Mouse (Mus musculus) limb, embryonic 13.5 days (tissue): ENCODE data around the gene Ube3a. TPM values are rescaled to one million over a fixed set of nuclear protein-coding genes. Genes with fewer than 3 reads are reported as not detected.

Source experiments
- ATAC-seq: fragments of 200-750 bp; cut with Nextera tagmentation; 2 replicates; pipeline ENCODE4 v1.8.0; 2017; ENCODE audit warnings: low read depth, moderate number of reproducible peaks, moderate TSS enrichment; ENCODE audit not compliant: low FRiP score
- H3K27ac ChIP-seq: fragments of 300-500 bp; sonication (generic); 2 replicates; pipeline ENCODE4 v1.5.1; 2015; ENCODE audit warnings: inconsistent platforms, mild to moderate bottlenecking, moderate library complexity
- H3K27me3 ChIP-seq: fragments of 300-500 bp; sonication (generic); 2 replicates; pipeline ENCODE4 v1.6.1; 2015; ENCODE audit warnings: mild to moderate bottlenecking, inconsistent platforms
- H3K36me3 ChIP-seq: fragments of 300-500 bp; sonication (generic); 2 replicates; pipeline ENCODE4 v1.6.1; 2015; ENCODE audit warnings: inconsistent platforms, mild to moderate bottlenecking, moderate library complexity
- H3K4me1 ChIP-seq: fragments of 300-500 bp; sonication (generic); 2 replicates; pipeline ENCODE4 v1.6.1; 2015; ENCODE audit warnings: inconsistent platforms
- H3K4me2 ChIP-seq: fragments of 300-500 bp; sonication (generic); replicated peaks from 2 replicates; pipeline ENCODE4 v1.6.1; 2015; ENCODE audit warnings: inconsistent platforms, mild to moderate bottlenecking, moderate library complexity
- H3K4me3 ChIP-seq: fragments of 300-500 bp; sonication (generic); 2 replicates; pipeline ENCODE4 v1.5.1; 2015; ENCODE audit warnings: moderate library complexity, mild to moderate bottlenecking, inconsistent platforms
- H3K9ac ChIP-seq: fragments of 300-500 bp; sonication (generic); 2 replicates; pipeline ENCODE4 v1.6.1; 2015; ENCODE audit warnings: mild to moderate bottlenecking, inconsistent platforms
- H3K9me3 ChIP-seq: fragments of 300-500 bp; sonication (generic); 2 replicates; pipeline ENCODE4 v1.6.1; 2016; ENCODE audit warnings: inconsistent platforms
- WGBS: fragments of 180-500 bp; shearing (Covaris S2); methylation state at CpG from one replicate; pipeline ENCODE4 v1.1.7; 2015; 5-methylcytosine and 5-hydroxymethylcytosine counted together
- polyA plus RNA-seq: library from polyadenylated mRNA; unstranded; fragments of >200 nt; fragmentation: Nextera tagmentation; extraction: Ambion mirVana; gene quantifications from 2 replicates; pipeline ENCODE4 v1.2.1, GENCODE M21; 2015

Ube3a gene
- polyA plus RNA-seq, 1 experiment from 2014 or later, result 141 TPM

DNA sequence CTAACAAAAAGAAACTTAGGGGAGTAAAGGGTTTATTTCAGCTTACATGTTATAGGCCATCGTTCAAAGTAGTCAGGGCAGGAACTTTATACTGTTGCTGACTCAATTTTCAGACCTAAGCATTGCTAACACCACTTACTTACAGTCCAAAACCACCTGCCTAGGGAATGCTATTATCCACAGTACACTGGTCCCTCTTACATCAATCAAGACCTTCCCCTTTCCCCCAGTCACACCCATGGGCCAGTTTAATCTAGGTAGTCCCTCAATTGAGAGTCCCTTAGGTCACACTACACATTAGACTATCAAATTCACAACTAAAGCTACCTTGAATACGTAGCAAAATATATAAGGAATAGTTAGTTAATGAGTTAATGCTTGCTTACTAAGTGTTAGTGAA, 24.8 kb downstream of the Ube3a start:
- H3K4me2 ChIP-seq, result no peak overlapping the region
- no peak overlapping the region for H3K4me3 ChIP-seq
- 97% methylated on average over 2 of the region's 2 CpGs for WGBS
- H3K4me1 ChIP-seq, result no peaks in the 10 kb centered on the region
- H3K27me3 ChIP-seq, result no peaks in the 10 kb centered on the region
- H3K9me3 ChIP-seq, result peaks cover 6% of the 10 kb centered on the region; the same call in 1 of the 2 replicates
- H3K36me3 ChIP-seq, result peaks cover 35% of the 10 kb centered on the region
- H3K9ac ChIP-seq, result no peak overlapping the region
- no peak for ATAC-seq
- no peak overlapping the region for H3K27ac ChIP-seq

DNA sequence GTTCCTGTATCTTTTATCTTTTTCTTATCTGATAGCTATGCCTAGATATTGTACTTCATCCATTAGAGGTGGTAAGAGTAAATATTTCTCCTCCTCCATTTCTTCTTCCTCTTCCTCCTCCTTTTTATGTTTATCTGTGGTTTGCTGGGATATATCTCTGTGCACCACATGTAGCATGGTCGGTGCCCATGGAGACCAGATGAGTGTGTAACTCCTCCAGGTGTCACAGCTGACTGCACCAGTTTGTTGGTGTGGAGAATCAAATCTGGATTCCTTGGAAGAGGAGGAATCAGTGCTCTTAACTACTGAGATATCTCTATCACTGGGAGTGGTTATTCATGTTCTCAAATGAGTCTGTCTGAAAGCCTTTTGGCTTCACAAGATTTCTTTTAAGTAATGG, 37.0 kb downstream of the Ube3a start:
- ATAC-seq, result no peak
- H3K27me3 ChIP-seq, result no peaks in the 10 kb centered on the region
- no peaks in the 10 kb centered on the region for H3K36me3 ChIP-seq
- H3K4me3 ChIP-seq, result no peak overlapping the region
- H3K9ac ChIP-seq, result no peak overlapping the region
- WGBS, result 89% methylated on average over 1 of the region's 1 CpGs
- H3K4me1 ChIP-seq, result no peaks in the 10 kb centered on the region
- no peaks in the 10 kb centered on the region for H3K9me3 ChIP-seq
- no peak overlapping the region for H3K27ac ChIP-seq
- H3K4me2 ChIP-seq, result no peak overlapping the region

DNA sequence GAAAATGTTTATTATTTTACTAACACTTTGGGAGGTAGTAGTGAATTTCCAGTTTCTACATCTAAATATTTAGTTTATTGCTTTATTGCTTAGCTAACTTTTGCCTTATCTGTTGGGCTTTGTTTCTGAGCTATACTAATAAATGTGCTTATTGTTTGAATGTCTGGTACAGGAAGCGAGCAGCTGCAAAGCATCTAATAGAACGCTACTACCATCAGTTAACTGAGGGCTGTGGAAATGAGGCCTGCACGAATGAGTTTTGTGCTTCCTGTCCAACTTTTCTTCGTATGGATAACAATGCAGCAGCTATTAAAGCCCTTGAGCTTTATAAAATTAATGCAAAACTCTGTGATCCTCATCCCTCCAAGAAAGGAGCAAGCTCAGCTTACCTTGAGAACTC, 43.2 kb downstream of the Ube3a start:
- Histone ChIP-seq H3K9ac (no peak overlapping the region), H3K9me3 (no peaks in the 10 kb centered on the region), H3K27ac (no peak overlapping the region), H3K4me3 (no peak overlapping the region), H3K36me3 (peaks cover 15% of the 10 kb centered on the region), H3K4me2 (no peak overlapping the region), H3K27me3 (no peaks in the 10 kb centered on the region), H3K4me1 (no peaks in the 10 kb centered on the region)
- WGBS, result 78% methylated on average over 4 of the region's 4 CpGs
- no peak for ATAC-seq

DNA sequence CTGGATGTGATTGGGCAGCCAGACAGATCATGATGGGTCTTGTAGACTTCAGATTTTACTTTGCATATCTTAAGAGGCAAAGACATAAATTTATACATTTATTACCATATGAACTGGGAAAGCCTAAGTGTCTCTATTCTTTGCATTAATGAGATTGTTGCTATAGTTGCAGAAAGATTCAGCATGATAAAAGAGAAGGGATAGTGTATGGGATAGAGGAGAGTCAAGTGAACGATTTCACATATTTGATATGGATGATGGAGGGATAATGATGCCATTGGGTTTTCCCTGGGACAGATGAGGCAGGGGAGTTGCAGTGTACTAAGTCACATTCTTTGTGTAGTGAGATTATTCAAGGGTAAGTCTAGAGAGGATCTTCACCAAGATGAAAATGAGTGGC, 84.0 kb downstream of the Ube3a start:
- peaks cover 19% of the 10 kb centered on the region for H3K36me3 ChIP-seq
- H3K4me3 ChIP-seq, result no peak overlapping the region
- no peak overlapping the region for H3K9ac ChIP-seq
- ATAC-seq, result no peak
- no peaks in the 10 kb centered on the region for H3K27me3 ChIP-seq
- 92% methylated on average over 1 of the region's 1 CpGs for WGBS
- H3K4me2 ChIP-seq, result no peak overlapping the region
- H3K9me3 ChIP-seq, result no peaks in the 10 kb centered on the region
- H3K27ac ChIP-seq, result no peak overlapping the region
- H3K4me1 ChIP-seq, result no peaks in the 10 kb centered on the region

DNA sequence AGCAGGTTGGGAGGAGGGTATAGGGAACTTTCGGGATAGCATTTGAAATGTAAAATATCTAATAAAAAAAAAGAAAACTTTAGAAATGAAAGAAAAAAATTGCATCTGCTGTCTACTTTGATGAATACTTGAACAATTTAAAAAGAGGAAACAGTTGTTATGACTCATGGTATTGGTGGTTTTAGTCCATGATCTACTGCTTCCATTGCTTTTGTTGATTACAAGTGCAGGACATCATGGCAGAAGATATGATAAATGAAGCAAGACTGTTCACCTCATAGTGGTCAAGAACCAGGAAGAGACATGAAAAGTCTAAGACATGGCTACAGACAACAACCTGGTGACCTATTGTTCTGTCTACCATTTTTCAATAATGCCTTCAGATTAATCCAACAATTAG, 94.2 kb downstream of the Ube3a start:
- no peak overlapping the region for H3K27ac ChIP-seq
- no peaks in the 10 kb centered on the region for H3K9me3 ChIP-seq
- H3K4me3 ChIP-seq, result no peak overlapping the region
- 91% methylated on average over 1 of the region's 1 CpGs for WGBS
- no peaks in the 10 kb centered on the region for H3K36me3 ChIP-seq
- no peaks in the 10 kb centered on the region for H3K4me1 ChIP-seq
- no peak overlapping the region for H3K9ac ChIP-seq
- no peaks in the 10 kb centered on the region for H3K27me3 ChIP-seq
- H3K4me2 ChIP-seq, result no peak overlapping the region
- ATAC-seq, result no peak
